Mouse (Mus musculus): ENCODE results near the gene Krt76.

The Krt76 gene

DNA sequence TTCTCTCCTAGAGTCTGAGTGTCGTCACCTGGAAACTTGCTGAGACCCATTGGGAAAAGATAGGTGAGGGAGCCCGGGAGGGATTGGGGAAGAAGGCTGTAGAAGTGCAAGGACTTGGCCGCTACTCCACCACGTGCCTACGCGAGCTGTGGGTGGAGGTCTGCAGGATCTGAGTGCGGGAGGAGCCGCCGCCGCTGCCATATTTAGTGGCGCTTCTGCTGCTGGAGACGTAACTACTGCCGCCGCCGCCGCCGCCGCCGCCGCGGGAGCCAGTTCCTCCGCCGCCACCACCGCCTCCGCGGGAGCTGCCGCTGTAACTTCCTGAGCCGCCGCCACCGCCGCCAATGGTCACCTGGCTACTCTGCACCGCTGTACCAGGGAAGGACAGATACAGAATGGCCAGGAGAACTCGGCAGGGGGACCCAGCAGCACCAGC is 33.0 kb downstream of the Krt76 start:
- DNase-seq = peak; percentile 35 to 55

DNA sequence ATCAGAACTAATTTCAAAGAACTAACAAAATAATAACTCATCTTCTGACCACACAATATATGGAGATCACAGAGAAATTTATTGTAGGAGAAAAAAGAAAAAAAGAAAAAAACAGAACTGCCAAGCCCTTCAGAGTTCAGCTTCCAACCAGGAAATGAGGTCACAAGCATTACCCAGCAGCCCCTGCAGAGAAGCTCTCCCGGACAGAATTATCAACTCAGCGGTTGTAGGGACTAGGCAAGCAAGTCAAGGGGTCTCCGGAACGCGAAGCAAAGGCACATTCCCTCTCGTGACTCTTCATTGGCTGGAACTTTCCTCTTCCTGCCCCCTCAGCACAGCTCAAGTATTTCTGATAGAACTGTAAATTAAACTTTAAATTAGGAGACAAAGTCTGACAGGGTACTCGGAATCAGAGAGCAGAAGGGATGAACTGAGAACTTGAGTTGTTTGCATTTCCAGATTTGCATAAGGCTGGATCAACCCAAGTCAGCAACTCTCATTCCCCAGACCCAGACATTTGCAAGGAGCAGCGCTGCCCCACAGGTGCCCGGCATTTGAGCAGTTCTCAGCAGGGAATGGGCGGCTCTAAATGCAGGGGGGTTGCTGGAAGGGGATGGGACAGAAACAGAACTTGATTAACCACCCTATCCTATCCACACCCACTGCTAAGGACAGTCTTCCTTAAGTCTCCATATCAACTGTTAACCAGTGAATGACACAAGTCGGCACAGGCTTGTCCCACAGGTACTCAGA is 33.9 kb downstream of the Krt76 start:
- no peak for DNase-seq

DNA sequence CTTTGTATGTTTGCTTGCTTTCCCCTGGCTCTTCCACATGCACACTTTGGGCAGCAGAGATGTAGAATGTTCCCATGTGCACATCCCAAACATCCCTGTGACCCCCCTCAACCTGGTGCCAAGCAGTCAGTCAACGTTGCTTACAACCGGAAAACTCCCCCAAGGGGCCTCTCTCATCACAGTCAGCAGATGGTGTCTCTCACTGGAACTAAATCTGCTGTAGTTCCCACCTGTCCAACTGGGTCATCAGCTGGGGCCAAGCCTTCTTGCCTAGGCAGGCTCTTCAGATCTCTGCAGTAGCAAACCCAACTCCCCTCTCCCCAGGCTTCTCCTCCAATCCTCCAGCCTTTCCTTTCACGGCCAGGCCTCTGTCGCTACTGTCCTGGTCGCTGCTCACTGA is 36.0 kb downstream of the Krt76 start:
- peak; percentile 15 to 20 for DNase-seq

DNA sequence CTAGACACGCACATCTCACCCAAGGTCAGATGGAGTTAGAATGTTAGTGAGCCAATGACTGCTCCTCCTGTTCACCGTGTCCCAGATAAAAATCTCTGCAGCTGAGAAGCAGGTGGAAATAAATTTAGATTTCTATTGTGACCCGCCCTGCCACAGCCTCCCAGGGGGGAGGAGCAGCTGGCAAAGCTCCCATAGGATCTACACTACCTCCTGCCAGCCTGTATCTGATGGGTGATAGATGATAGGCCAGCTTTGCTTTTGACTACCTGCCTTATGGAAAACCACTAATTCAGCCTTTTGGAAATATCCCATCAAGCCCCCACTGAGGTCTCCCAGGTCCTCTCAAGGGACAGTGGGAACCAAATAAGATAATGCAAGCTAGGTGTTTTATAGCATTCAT is 37.0 kb downstream of the Krt76 start:
- DNase-seq = peak in 1 of 2 experiments; percentile 17

DNA sequence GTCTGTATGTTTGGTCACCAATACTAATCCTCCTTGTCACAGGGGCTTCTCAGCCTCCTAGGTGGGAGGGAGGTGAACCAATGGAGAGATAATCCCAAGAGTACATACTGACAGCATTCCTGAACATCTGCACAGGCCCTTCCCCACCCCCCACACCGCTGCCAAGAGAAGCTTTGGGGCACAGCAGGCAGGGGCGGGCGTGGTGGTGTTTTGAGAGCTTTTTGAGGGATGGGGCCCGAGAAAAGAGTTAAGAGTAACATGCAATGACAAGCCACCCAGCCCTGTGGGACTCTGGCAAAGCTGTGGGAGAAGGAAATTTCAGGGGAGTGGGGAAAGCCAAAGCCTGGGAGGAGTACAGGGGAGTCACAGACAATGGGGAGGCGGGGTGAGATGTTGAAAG is 38.4 kb downstream of the Krt76 start:
- DNase-seq = no peak

DNA sequence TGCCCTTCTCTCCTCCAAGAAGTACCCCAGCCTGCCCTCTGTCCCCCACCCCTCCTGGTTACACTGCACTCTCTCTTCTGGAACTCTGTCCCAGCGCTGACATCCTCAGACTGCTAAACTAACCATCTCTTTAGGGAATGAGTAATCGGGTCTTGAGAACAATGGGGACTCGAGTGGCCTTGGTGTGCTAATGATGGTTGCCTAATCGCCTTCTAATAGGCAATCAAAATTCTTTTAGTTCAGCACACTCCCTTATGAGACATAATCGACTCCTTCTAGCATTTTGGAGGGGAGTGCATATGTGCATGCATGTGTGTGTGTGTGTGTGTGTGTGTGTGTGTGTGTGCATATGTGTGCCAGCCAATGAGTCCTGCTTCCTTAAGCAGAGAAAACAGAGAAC is 40.1 kb downstream of the Krt76 start:
- DNase-seq = no peak

DNA sequence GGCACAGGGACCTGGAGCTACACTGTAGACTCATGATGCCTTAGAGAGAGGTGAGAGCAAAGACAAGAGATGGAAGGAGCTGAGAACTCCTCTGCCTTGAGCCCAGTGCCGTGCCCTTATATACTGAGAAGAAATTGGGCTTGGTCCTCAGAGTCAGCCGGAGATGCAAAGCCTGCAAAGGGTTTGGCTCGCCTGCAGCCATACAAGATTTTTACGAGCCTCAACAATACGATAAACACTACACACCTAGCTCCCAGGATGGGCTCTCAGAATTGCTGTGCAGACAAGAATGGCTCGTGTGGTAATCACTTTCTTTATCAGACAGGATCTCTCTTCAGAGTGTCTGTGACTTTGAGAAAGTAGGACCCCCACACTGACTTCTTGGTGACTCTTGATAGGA is 42.0 kb downstream of the Krt76 start, which contains the start of gene Krt1:
Gene Krt1 (minus strand): TSS at position 101 of the 400 bp plus-strand sequence.
- no peak for DNase-seq

DNA sequence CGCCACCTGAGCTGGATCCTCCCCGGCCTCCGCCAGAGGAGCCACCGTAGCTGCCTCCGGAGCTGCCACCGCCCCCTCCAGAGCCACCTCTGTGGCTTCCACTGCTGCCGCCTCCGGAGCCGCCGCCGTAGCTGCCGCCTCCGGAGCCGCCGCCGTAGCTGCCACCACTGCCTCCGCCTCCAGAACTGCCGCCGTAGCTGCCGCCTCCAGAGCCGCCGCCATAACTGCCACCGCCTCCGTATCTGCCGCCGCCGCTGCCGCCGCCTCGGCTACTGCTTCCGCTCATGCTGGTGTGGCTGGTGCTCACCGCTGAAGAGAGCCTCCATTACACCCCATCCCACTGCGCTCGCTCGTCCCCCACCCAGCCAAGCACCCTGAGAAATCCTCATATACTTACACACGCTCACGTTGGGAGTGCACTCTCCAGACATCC is 46.7 kb downstream of the Krt76 start:
- peak; percentile 55 to 69 for DNase-seq

DNA sequence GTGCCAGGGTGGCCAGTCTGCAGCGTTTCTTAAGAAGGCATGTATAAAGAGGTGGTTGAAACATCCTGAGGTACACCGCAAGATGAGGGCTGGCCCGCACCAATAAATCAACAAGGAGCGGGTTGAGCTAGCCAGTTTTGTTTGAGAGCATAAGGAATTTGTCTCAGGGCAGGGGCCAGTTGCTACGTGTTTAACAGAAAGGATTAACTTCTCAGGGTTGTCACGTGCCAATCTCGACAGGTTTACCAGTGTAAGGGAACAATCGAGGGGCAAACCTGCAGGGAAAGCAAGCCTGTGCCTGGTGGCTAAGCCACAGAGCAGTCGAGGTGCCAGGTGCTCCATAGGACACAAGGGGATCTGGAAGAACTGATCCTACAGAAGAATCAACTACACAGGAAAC is 49.5 kb downstream of the Krt76 start:
- no peak for DNase-seq

DNA sequence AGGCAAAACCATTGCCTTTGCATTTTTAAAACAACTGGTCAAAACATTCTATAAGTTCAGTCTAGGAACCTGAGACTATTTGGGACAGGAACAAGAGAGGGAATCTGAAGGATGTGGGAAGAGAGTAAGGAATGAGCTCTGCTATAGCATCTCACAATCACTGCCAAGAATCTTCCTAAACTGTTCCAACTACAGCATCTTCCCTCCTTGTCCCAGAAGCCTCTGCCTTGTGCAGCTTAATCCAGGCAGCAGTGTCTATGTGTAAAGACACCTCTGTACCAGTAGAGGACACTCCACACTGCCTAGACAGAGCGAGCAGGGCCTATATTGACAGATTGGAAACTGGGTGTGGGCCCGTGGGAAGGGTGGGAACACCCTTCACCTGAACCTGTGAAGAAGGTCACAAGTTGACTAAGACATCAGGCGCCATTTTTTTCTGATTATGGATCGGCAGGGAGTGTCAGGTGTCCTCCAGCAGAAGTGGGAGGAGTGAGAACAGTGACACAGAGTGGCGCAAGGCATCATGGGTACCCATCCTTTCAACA is 57.9 kb downstream of the Krt76 start:
- no peak for DNase-seq
